Mouse (Mus musculus): ENCODE measurements at regions not wholly inside any gene's neighbourhood (a gene's known extent, or its start where the extent isn't known, plus 50 kb on each side); places are given as distances from the start of the nearest gene placed in this dataset.

GRCm38 (mm10) chr7:76142455-76142854 is 87.2 kb upstream of the Agbl1 start:
- no peak for DNase-seq (ENCODE audit: low spot score in 2 of 2)

- DNase-seq (ENCODE audit: low spot score in 2 of 2): no peak
These were observed 83.3 kb upstream of the Agbl1 start for GRCm38 (mm10) chr7:76146385-76146784.

DNA sequence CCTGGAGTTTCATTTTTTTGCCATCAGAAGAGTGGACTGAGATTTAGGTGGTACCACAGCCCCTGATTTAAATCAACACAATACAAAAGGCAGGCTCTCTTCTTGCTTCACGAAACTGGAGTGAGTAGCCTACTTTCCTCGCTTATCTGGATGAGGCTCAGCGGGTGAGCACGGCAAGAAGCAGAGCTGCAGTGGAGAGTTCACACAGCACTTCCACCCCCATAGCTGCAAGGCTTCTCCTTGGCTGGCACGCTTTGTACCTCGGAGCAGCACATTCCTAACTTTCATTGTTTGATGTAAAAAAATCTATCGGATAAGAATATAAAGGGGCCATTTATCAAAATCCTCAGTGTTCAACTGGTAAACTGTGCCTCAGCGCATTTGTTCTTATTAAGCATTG is 72.8 kb upstream of the Agbl1 start:
- DNase-seq (ENCODE audit: low spot score in 2 of 2): no peak

GRCm38 (mm10) chr7:76164191-76164590 is 65.5 kb upstream of the Agbl1 start:
- no peak for DNase-seq (ENCODE audit: low spot score in 2 of 2)

- DNase-seq (ENCODE audit: low spot score in 2 of 2): no peak
These were observed 64.7 kb upstream of the Agbl1 start for GRCm38 (mm10) chr7:76164735-76165630.

- no peak for DNase-seq (ENCODE audit: low spot score in 2 of 2)
These were observed 59.2 kb upstream of the Agbl1 start for GRCm38 (mm10) chr7:76170481-76170880.

DNA sequence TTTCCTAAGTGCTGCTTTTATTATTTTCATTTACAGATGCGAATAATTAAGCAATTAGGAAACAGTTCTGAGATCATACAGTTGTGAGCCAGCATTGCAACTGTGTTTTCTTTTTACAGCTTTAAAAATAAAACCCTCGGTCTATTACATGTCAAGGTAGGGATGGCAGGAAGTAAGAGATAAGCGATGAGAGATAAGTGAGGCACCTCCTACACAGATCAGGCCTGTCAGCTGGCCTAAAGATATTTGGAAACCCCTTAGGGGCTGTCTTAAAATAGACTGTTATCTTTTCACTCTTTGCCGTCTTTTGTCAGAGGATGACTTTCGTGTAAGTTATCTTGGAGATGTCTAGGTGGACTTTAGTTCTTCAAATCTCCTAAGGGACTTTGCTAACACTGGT is 53.5 kb upstream of the Agbl1 start:
- no peak for DNase-seq (ENCODE audit: low spot score in 2 of 2)

GRCm38 (mm10) chr7:76177420-76177819 is 52.3 kb upstream of the Agbl1 start:
- no peak for DNase-seq (ENCODE audit: low spot score in 2 of 2)

Measured in thymus, postnatal 10 days (tissue).